Mouse (Mus musculus) cerebellum, adult 2 months (tissue): ENCODE measurements around the gene Hormad2.

Source experiments
- CTCF ChIP-seq: fragments of 200-500 bp; IDR thresholded peaks from 2 replicates; pipeline ENCODE4 v1.5.1; 2011; ENCODE audit warnings: low read depth, mild to moderate bottlenecking, control low read depth, low read length, moderate library complexity, borderline replicate concordance; ENCODE audit not compliant: insufficient read depth
- POLR2A ChIP-seq: fragments of 200-500 bp; IDR thresholded peaks from 2 replicates; pipeline ENCODE4 v1.6.1; 2011; ENCODE audit warnings: low read length, control low read depth, borderline replicate concordance; ENCODE audit not compliant: insufficient read depth

- TF ChIP-seq CTCF (no peak), POLR2A (no peak)
Measured at GRCm38 (mm10) chr11:4318011-4318410, 122.9 kb downstream of the Hormad2 start.
